Mouse (Mus musculus): ENCODE measurements at regions not wholly inside any gene's neighbourhood (a gene's known extent, or its start where the extent isn't known, plus 50 kb on each side); places are given as distances from the start of the nearest gene placed in this dataset.

GRCm38 (mm10) chr17:62436044-62436443, 445.1 kb downstream of the Efna5 start:
- H3K9me3 ChIP-seq (replicated peaks; ENCODE audit: control insufficient read depth, low read length): no peaks in the 10 kb centered on the region
- 56% methylated on average over 1 of the region's 1 CpGs for WGBS
- no peak overlapping the region for H3K9ac ChIP-seq (ENCODE audit: low read length)
- no peak overlapping the region for H3K4me3 ChIP-seq (replicated peaks; ENCODE audit: low read length)
- H3K27ac ChIP-seq (ENCODE audit: low read length): no peak overlapping the region
- ATAC-seq (ENCODE audit: insufficient read depth, low FRiP score): peak; percentile 62
- H3K36me3 ChIP-seq (ENCODE audit: control insufficient read depth, insufficient read depth, low read length): no peaks in the 10 kb centered on the region
- no peak overlapping the region for H3K4me2 ChIP-seq (ENCODE audit: low read depth, low read length)
- H3K27me3 ChIP-seq (ENCODE audit: control insufficient read depth, insufficient read depth, low read length): no peaks in the 10 kb centered on the region
- H3K4me1 ChIP-seq (ENCODE audit: control insufficient read depth, insufficient read depth, low read length): 0 out of 2 replicates have a peak, but pooled peaks cover 3% of the 10 kb centered on the region

GRCm38 (mm10) chr17:62423476-62424385, 457.4 kb downstream of the Efna5 start:
- no peak overlapping the region for H3K4me3 ChIP-seq (replicated peaks; ENCODE audit: low read length)
- ATAC-seq (ENCODE audit: insufficient read depth, low FRiP score): no peak
- no peaks in the 10 kb centered on the region for H3K4me1 ChIP-seq (ENCODE audit: control insufficient read depth, insufficient read depth, low read length)
- no peak overlapping the region for H3K4me2 ChIP-seq (ENCODE audit: low read depth, low read length)
- H3K9ac ChIP-seq (ENCODE audit: low read length): no peak overlapping the region
- no peaks in the 10 kb centered on the region for H3K36me3 ChIP-seq (ENCODE audit: control insufficient read depth, insufficient read depth, low read length)
- H3K9me3 ChIP-seq (replicated peaks; ENCODE audit: control insufficient read depth, low read length): no peaks in the 10 kb centered on the region
- no peaks in the 10 kb centered on the region for H3K27me3 ChIP-seq (ENCODE audit: control insufficient read depth, insufficient read depth, low read length)
- no peak overlapping the region for H3K27ac ChIP-seq (ENCODE audit: low read length)
- WGBS: 60% methylated on average over 11 of the region's 11 CpGs

- 76% methylated on average over 8 of the region's 8 CpGs for WGBS
- ATAC-seq (ENCODE audit: insufficient read depth, low FRiP score): no peak
- Histone ChIP-seq H3K4me1 (ENCODE audit: control insufficient read depth, insufficient read depth, low read length) (peaks cover 3% of the 10 kb centered on the region; the same call in 1 of the 2 replicates), H3K9me3 (replicated peaks; ENCODE audit: control insufficient read depth, low read length) (no peaks in the 10 kb centered on the region), H3K36me3 (ENCODE audit: control insufficient read depth, insufficient read depth, low read length) (no peaks in the 10 kb centered on the region), H3K27ac (ENCODE audit: low read length) (no peak overlapping the region), H3K4me2 (ENCODE audit: low read depth, low read length) (no peak overlapping the region), H3K27me3 (ENCODE audit: control insufficient read depth, insufficient read depth, low read length) (no peaks in the 10 kb centered on the region), H3K4me3 (replicated peaks; ENCODE audit: low read length) (no peak overlapping the region), H3K9ac (ENCODE audit: low read length) (no peak overlapping the region)
Observed at GRCm38 (mm10) chr17:62417584-62417983, 463.5 kb downstream of the Efna5 start.

GRCm38 (mm10) chr17:62415152-62415551, 466.0 kb downstream of the Efna5 start:
- no peak overlapping the region for H3K9ac ChIP-seq (ENCODE audit: low read length)
- H3K9me3 ChIP-seq (replicated peaks; ENCODE audit: control insufficient read depth, low read length): no peaks in the 10 kb centered on the region
- 86% methylated on average over 4 of the region's 4 CpGs for whole genome bisulfite sequencing
- no peaks in the 10 kb centered on the region for H3K36me3 ChIP-seq (ENCODE audit: control insufficient read depth, insufficient read depth, low read length)
- no peak overlapping the region for H3K4me2 ChIP-seq (ENCODE audit: low read depth, low read length)
- ATAC-seq (ENCODE audit: insufficient read depth, low FRiP score): no peak
- H3K4me1 ChIP-seq (ENCODE audit: control insufficient read depth, insufficient read depth, low read length): peaks cover 3% of the 10 kb centered on the region; the same call in 1 of the 2 replicates
- no peak overlapping the region for H3K4me3 ChIP-seq (replicated peaks; ENCODE audit: low read length)
- H3K27me3 ChIP-seq (ENCODE audit: control insufficient read depth, insufficient read depth, low read length): no peaks in the 10 kb centered on the region
- H3K27ac ChIP-seq (ENCODE audit: low read length): no peak overlapping the region

GRCm38 (mm10) chr17:62412666-62413180, 468.4 kb downstream of the Efna5 start:
- ATAC-seq (ENCODE audit: insufficient read depth, low FRiP score): no peak
- Histone ChIP-seq H3K4me1 (ENCODE audit: control insufficient read depth, insufficient read depth, low read length) (peaks cover 3% of the 10 kb centered on the region; the same call in 1 of the 2 replicates), H3K4me2 (ENCODE audit: low read depth, low read length) (no peak overlapping the region), H3K4me3 (replicated peaks; ENCODE audit: low read length) (no peak overlapping the region), H3K27me3 (ENCODE audit: control insufficient read depth, insufficient read depth, low read length) (no peaks in the 10 kb centered on the region), H3K9me3 (replicated peaks; ENCODE audit: control insufficient read depth, low read length) (0 out of 2 replicates have a peak, but pooled peaks cover 2% of the 10 kb centered on the region), H3K9ac (ENCODE audit: low read length) (no peak overlapping the region), H3K27ac (ENCODE audit: low read length) (no peak overlapping the region), H3K36me3 (ENCODE audit: control insufficient read depth, insufficient read depth, low read length) (no peaks in the 10 kb centered on the region)
- 74% methylated on average over 12 of the region's 12 CpGs for WGBS

- Histone ChIP-seq H3K27ac (ENCODE audit: low read length) (no peak overlapping the region), H3K27me3 (ENCODE audit: control insufficient read depth, insufficient read depth, low read length) (no peaks in the 10 kb centered on the region), H3K36me3 (ENCODE audit: control insufficient read depth, insufficient read depth, low read length) (no peaks in the 10 kb centered on the region), H3K4me3 (replicated peaks; ENCODE audit: low read length) (no peak overlapping the region), H3K4me2 (ENCODE audit: low read depth, low read length) (no peak overlapping the region), H3K4me1 (ENCODE audit: control insufficient read depth, insufficient read depth, low read length) (no peaks in the 10 kb centered on the region), H3K9me3 (replicated peaks; ENCODE audit: control insufficient read depth, low read length) (no peaks in the 10 kb centered on the region), H3K9ac (ENCODE audit: low read length) (no peak overlapping the region)
- no peak for ATAC-seq (ENCODE audit: insufficient read depth, low FRiP score)
- 82% methylated on average over 1 of the region's 1 CpGs for WGBS
Observed at GRCm38 (mm10) chr17:62403739-62404138, 477.4 kb downstream of the Efna5 start.

DNA sequence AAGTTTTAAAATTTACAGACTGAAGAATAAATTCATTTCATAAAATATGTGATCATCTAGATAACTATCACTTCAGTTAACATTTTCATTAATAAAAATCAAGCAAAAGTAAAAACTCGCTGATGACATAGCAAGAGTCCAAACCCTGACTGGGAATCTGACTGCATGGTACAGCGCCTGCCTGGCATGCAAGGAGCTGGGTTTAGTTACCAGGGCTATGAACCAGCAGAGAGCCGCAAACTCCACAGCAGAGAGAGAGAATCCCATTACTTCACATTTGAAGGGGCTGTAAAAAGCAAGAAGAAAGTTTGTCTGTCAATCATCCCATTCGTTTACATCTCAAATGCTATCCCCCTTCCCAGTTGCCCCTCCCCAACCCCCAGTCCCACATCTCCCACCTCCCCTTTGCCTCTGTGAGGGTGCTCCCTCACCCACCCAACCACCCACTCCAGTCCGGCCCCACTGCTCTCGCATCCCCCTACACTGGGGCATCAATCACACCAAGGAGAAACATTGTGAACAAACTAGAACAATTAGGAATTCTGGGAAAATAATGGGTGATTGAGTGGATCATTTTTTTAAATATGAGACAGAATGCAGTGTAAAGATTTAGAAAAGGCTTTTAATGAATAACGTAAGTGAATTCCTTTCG, 487.6 kb downstream of the Efna5 start:
- Histone ChIP-seq H3K4me1 (ENCODE audit: control insufficient read depth, insufficient read depth, low read length) (no peaks in the 10 kb centered on the region), H3K9me3 (replicated peaks; ENCODE audit: control insufficient read depth, low read length) (no peaks in the 10 kb centered on the region), H3K4me2 (ENCODE audit: low read depth, low read length) (no peak overlapping the region), H3K27ac (ENCODE audit: low read length) (no peak overlapping the region), H3K9ac (ENCODE audit: low read length) (no peak overlapping the region), H3K36me3 (ENCODE audit: control insufficient read depth, insufficient read depth, low read length) (no peaks in the 10 kb centered on the region), H3K4me3 (replicated peaks; ENCODE audit: low read length) (no peak overlapping the region), H3K27me3 (ENCODE audit: control insufficient read depth, insufficient read depth, low read length) (no peaks in the 10 kb centered on the region)
- WGBS: 80% methylated on average over 8 of the region's 8 CpGs
- no peak for ATAC-seq (ENCODE audit: insufficient read depth, low FRiP score)

GRCm38 (mm10) chr17:62384053-62384452, 497.1 kb downstream of the Efna5 start:
- H3K27ac ChIP-seq (ENCODE audit: low read length): no peak overlapping the region
- H3K4me3 ChIP-seq (replicated peaks; ENCODE audit: low read length): no peak overlapping the region
- H3K9me3 ChIP-seq (replicated peaks; ENCODE audit: control insufficient read depth, low read length): no peaks in the 10 kb centered on the region
- no peak overlapping the region for H3K9ac ChIP-seq (ENCODE audit: low read length)
- no peak for ATAC-seq (ENCODE audit: insufficient read depth, low FRiP score)
- H3K27me3 ChIP-seq (ENCODE audit: control insufficient read depth, insufficient read depth, low read length): no peaks in the 10 kb centered on the region
- H3K36me3 ChIP-seq (ENCODE audit: control insufficient read depth, insufficient read depth, low read length): no peaks in the 10 kb centered on the region
- no peak overlapping the region for H3K4me2 ChIP-seq (ENCODE audit: low read depth, low read length)
- WGBS: 68% methylated on average over 16 of the region's 16 CpGs
- no peaks in the 10 kb centered on the region for H3K4me1 ChIP-seq (ENCODE audit: control insufficient read depth, insufficient read depth, low read length)

DNA sequence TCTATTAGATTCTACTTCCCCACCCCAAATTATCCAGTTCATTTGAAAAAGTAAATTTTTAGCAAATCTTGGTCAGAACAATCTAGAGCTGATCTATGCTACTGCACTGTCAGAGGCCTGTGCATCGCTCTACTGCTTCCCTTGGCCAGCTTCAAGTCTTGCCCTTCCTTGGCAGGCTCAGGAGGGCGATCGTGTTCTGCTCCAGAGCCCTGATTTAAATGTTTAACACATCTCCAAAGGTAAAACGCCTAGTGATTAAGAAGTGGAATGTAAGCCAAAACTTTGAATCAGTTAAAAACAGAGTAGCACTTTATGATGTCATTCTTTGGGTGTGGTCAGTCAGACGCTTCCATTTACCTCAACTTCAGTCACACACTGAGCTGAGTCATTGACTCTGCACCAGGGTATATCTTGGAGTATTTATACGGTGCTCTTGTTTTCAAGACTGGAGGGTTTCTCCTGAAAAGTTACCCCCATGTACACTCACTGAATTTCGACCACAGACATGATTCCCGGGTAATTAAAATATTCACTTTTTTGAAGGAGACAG, 502.2 kb downstream of the Efna5 start:
- no peaks in the 10 kb centered on the region for H3K36me3 ChIP-seq (ENCODE audit: control insufficient read depth, insufficient read depth, low read length)
- no peaks in the 10 kb centered on the region for H3K9me3 ChIP-seq (replicated peaks; ENCODE audit: control insufficient read depth, low read length)
- 79% methylated on average over 8 of the region's 8 CpGs for WGBS
- no peaks in the 10 kb centered on the region for H3K4me1 ChIP-seq (ENCODE audit: control insufficient read depth, insufficient read depth, low read length)
- H3K4me3 ChIP-seq (replicated peaks; ENCODE audit: low read length): no peak overlapping the region
- no peak overlapping the region for H3K27ac ChIP-seq (ENCODE audit: low read length)
- H3K4me2 ChIP-seq (ENCODE audit: low read depth, low read length): no peak overlapping the region
- ATAC-seq (ENCODE audit: insufficient read depth, low FRiP score): no peak
- no peak overlapping the region for H3K9ac ChIP-seq (ENCODE audit: low read length)
- no peaks in the 10 kb centered on the region for H3K27me3 ChIP-seq (ENCODE audit: control insufficient read depth, insufficient read depth, low read length)

All from stomach, embryonic 16.5 days (tissue).